Mouse (Mus musculus) hindbrain, embryonic 10.5 days (tissue): ENCODE measurements at regions not wholly inside any gene's neighbourhood (a gene's known extent, or its start where the extent isn't known, plus 50 kb on each side); places are given as distances from the start of the nearest gene placed in this dataset.
"Not testable (repeated sequence)": the region's sequence is repeated elsewhere in the genome, so short reads cannot be mapped to it uniquely, and the experiment has no call there.

ENCODE experiments used
- DNase-seq: peaks from one replicate; pipeline ENCODE4 v3.0.0-alpha.2; 2017; ENCODE audit warnings: low spot score
- H3K27ac ChIP-seq: fragments of 300-500 bp; sonication (generic); 2 replicates; pipeline ENCODE4 v1.5.1; 2016; ENCODE audit warnings: mild to moderate bottlenecking, moderate library complexity
- H3K27me3 ChIP-seq: fragments of 300-500 bp; sonication (generic); 2 replicates; pipeline ENCODE4 v1.6.1; 2016; ENCODE audit warnings: mild to moderate bottlenecking; ENCODE audit not compliant: poor library complexity, insufficient read depth, severe bottlenecking
- H3K36me3 ChIP-seq: fragments of 300-500 bp; sonication (generic); 2 replicates; pipeline ENCODE4 v1.6.1; 2016; ENCODE audit warnings: mild to moderate bottlenecking, moderate library complexity
- H3K4me1 ChIP-seq: fragments of 300-500 bp; sonication (generic); replicated peaks from 2 replicates; pipeline ENCODE4 v1.6.1; 2016; ENCODE audit warnings: mild to moderate bottlenecking
- H3K4me3 ChIP-seq: fragments of 300-500 bp; sonication (generic); 2 replicates; pipeline ENCODE4 v1.5.1; 2016; ENCODE audit warnings: mild to moderate bottlenecking, moderate library complexity
- H3K9me3 ChIP-seq: fragments of 300-500 bp; sonication (generic); 2 replicates; pipeline ENCODE4 v1.6.1; 2016; ENCODE audit warnings: mild to moderate bottlenecking, moderate library complexity
- WGBS: fragments of 180-500 bp; shearing (Covaris S2); methylation state at CpG from one replicate; pipeline ENCODE4 v1.1.7; 2016; 5-methylcytosine and 5-hydroxymethylcytosine counted together

DNA sequence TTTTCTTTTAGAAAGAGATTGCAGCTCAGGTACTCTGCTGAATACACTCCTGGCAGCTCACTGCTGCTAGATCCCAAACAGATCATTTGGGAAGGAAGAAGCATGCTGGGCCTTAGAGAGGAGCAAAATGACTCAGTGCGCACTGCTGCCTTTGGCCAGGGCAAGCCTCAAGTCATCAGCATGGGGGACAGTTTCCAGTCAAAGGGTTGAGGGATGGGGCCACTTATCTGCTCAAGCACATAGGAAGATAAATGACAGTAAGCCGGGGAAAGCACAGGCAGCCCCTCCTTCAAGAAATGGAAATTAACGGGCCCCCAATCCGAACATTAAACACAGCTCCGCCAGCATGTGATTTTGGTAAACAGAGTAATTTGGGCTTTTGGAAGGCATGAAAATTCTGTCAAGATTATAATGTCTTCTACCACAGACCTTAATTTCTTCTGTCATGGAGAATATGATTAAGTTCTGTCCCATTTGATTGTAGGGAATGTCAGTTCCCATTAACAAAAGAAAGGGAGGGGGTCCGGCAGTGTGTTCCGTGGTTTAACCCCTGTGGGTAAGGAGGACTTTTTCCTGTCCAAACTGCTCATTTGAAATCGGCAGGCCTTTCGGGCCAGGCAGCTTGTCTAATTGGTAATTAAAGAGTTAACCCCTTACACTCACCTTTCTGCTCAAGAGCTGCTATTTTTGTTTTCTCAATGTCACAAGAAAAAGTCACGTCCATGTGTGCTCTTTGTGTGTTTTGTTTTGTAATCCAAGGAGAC is 199.3 kb downstream of the Dhx15 start:
- Histone ChIP-seq H3K4me3 (0 out of 2 replicates have a peak overlapping the region, but pooled peaks have one; percentile 20), H3K27ac (no peak overlapping the region), H3K36me3 (no peaks in the 10 kb centered on the region), H3K27me3 (no peaks in the 10 kb centered on the region), H3K9me3 (no peaks in the 10 kb centered on the region), H3K4me1 (peaks cover 18% of the 10 kb centered on the region)
- 11% methylated on average over 10 of the region's 10 CpGs for WGBS
- no peak for DNase-seq

DNA sequence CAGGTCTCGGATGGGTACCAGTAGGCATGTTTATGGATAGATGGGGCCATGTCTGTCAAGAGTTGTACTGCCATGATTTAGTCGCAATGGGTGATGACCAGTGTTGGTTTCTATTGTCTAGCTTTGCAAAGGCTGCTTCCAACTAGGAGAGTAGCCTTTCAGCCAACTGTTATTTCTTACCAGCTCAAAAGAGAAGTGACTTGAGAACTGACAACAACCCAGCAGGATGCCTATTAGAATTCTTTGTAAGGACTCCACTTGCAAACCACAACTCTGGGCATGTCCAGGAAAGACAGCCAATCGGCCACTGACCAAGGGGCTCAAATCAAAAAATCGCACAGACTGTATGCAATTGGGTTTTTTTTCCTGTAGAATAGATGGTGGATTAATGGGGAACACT is 200.9 kb downstream of the Dhx15 start:
- H3K27me3 ChIP-seq: no peaks in the 10 kb centered on the region
- no peaks in the 10 kb centered on the region for H3K36me3 ChIP-seq
- H3K27ac ChIP-seq: no peak overlapping the region
- no peak for DNase-seq
- H3K4me1 ChIP-seq: peaks cover 18% of the 10 kb centered on the region
- WGBS: 26% methylated on average over 4 of the region's 4 CpGs
- H3K9me3 ChIP-seq: no peaks in the 10 kb centered on the region
- H3K4me3 ChIP-seq: no peak overlapping the region

DNA sequence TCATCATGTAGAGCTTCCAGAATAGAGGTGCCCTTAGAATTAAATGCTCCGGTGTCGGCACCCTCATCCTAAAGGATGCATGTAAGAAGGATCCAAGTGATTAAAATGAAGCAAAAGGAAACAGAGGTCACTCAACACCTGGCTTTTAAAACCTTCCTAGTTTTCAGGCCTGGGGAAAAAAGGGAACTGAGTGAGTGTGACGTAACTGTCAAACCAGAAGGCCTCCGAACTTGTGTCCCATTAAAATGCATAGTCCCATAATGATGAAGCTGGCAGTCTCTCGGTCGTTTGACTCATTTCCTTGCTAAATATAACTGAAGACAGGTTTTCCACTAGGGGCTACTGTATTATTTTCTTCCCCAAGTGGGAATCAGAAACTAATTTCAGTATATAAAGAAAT is 201.4 kb downstream of the Dhx15 start:
- no peak overlapping the region for H3K4me3 ChIP-seq
- no peak overlapping the region for H3K27ac ChIP-seq
- 73% methylated on average over 6 of the region's 6 CpGs for WGBS
- no peak for DNase-seq
- no peaks in the 10 kb centered on the region for H3K9me3 ChIP-seq
- no peaks in the 10 kb centered on the region for H3K27me3 ChIP-seq
- peaks cover 18% of the 10 kb centered on the region for H3K4me1 ChIP-seq
- no peaks in the 10 kb centered on the region for H3K36me3 ChIP-seq

DNA sequence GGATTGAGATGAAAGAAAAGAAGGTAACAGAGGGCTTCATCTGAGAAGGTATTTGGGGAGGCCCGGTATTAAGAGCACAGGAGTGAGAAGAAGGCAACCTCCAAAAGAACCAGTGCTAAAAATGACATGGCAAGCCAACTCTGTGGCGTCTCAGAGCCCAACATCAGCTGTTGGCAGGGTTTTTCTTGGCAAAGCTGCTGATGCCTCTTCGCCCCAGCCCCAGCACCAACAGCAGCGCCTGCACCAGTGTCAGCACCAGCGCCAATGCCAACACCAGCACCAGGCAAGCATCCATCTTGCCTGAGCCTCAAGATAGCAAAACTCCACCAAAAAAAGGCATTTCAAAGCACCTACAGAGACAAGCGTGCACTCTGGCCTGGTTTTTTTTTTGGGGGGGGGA is 205.3 kb downstream of the Dhx15 start:
- DNase-seq: no peak
- Histone ChIP-seq H3K27ac (no peak overlapping the region), H3K4me3 (no peak overlapping the region), H3K4me1 (peaks cover 4% of the 10 kb centered on the region; the same call in 1 of the 2 replicates), H3K27me3 (no peaks in the 10 kb centered on the region), H3K36me3 (no peaks in the 10 kb centered on the region), H3K9me3 (no peaks in the 10 kb centered on the region)
- WGBS: 92% methylated on average over 6 of the region's 6 CpGs

DNA sequence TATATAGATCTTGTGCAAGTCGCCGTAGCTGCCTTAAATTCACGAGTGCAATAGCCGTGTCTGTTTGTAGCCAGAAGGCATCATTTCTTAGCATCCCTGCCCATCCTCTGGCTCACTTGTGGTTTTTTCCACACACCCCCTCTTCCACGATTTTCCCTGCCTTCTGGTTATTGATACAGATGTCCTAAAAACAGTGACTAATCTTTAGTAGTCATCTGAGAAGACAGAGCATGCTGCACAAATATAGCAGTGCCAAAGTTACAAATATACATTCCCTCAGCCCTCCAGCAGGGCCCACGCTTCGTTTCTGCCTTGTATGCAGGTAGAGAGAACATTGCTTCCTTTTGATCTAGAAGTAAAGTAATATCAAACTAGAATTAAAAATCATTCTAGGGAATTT is 207.5 kb downstream of the Dhx15 start:
- Histone ChIP-seq H3K27ac (no peak overlapping the region), H3K36me3 (no peaks in the 10 kb centered on the region), H3K27me3 (no peaks in the 10 kb centered on the region), H3K4me3 (no peak overlapping the region), H3K9me3 (no peaks in the 10 kb centered on the region), H3K4me1 (no peaks in the 10 kb centered on the region)
- 92% methylated on average over 7 of the region's 7 CpGs for WGBS
- DNase-seq: no peak

DNA sequence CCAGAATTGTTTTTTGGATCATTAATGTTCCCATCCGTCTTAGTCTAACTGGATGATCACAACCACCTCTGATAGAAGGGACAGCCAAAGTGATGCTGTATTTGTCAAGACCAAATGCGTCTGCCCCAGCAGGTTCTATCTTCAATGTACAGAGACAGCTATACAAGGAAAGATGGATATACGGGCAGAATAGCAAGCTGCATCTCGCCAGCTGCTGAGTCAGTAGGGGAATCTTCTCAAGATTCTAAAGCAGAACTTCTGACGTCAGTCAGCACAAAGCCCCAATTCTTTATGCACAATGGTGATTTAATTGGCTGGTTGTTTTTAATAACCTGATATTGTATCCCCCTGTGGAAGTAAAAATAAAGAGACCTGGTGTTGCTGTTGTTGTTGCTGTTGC is 209.4 kb downstream of the Dhx15 start:
- Histone ChIP-seq H3K36me3 (no peaks in the 10 kb centered on the region), H3K27ac (no peak overlapping the region), H3K4me1 (no peaks in the 10 kb centered on the region), H3K9me3 (no peaks in the 10 kb centered on the region), H3K27me3 (no peaks in the 10 kb centered on the region), H3K4me3 (no peak overlapping the region)
- no peak for DNase-seq
- WGBS: 69% methylated on average over 5 of the region's 5 CpGs

DNA sequence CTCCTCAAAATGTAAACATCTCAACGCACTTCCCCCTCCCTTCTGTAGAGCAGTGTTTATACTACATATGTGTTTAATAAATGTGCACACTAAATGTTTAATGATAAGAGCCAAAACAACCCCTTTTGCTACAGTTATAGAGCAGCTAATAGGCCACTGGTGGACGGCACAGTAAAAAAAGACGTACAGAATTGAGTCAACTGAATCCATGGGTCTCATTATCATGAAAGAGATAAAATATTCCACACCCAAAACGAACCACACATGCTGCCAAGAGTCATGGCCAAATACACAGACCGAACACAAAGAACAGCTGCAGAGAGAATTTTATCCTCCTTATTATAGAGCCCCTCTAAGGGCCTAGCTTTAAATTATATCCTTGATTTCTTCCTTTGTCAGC is 237.8 kb downstream of the Dhx15 start:
- Histone ChIP-seq H3K27ac (no peak overlapping the region), H3K4me1 (no peaks in the 10 kb centered on the region), H3K27me3 (no peaks in the 10 kb centered on the region), H3K36me3 (no peaks in the 10 kb centered on the region), H3K9me3 (no peaks in the 10 kb centered on the region), H3K4me3 (no peak overlapping the region)
- no peak for DNase-seq
- WGBS: 88% methylated on average over 5 of the region's 5 CpGs

DNA sequence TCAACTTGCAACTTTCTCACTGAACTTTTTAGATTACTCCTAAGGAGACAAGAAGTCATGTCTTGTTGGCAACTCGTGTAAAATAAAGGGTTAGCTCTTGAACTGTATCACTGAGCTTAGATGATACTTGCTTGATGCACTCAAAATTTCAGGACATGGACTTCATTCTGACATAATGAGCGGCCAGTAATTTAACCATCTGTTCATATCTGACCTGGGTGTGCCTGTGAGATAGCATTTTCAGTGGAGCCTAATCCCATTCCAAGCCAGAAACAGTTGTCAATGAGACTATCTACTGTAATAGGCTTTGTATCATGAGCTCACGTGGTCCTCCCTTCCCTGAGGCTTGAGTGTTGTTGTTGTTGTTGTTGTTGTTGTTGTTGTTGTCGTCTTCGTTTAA is 240.3 kb downstream of the Dhx15 start:
- no peaks in the 10 kb centered on the region for H3K9me3 ChIP-seq
- H3K36me3 ChIP-seq: no peaks in the 10 kb centered on the region
- no peaks in the 10 kb centered on the region for H3K4me1 ChIP-seq
- no peak overlapping the region for H3K4me3 ChIP-seq
- H3K27me3 ChIP-seq: no peaks in the 10 kb centered on the region
- no peak for DNase-seq
- H3K27ac ChIP-seq: no peak overlapping the region
- 88% methylated on average over 5 of the region's 5 CpGs for WGBS

DNA sequence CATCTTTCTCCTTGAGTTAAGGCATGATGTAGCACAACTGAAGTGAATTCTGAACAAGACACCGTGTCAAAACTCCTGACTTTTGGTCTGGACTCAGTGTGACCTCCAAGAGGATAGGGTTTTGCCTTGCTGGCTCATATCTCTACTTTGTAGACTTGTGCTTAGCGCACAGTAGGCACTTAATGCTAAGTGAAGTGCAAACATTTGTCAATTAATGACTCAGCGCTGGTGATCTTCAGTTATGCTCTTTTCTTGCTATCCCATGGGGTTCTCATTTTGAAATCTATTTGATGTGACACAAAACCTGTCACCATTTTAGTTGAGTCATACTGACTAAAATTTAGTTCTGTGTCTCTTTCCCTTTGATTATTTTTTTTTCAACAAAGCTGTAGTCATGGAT is 244.3 kb downstream of the Dhx15 start:
- Histone ChIP-seq H3K4me1 (no peaks in the 10 kb centered on the region), H3K9me3 (no peaks in the 10 kb centered on the region), H3K36me3 (no peaks in the 10 kb centered on the region), H3K27ac (no peak overlapping the region), H3K27me3 (no peaks in the 10 kb centered on the region), H3K4me3 (no peak overlapping the region)
- DNase-seq: no peak
- 93% methylated on average over 3 of the region's 3 CpGs for WGBS

DNA sequence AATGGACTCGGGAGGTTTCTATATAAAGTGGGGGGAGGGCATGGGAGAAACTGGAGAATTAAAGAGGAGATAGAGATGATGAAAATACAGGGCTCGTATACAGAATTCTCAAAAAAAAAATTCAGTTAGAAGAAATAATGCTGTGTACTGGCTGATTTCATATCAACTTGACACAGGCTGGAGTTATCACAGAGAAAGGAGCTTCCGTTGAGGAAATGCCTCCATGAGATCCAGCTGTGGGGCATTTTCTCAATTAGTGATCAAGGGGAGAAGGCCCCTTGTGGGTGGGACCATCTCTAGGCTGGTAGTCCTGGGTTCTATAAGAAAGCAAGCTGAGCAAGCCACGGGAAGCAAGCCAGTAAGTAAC is 248.4 kb downstream of the Dhx15 start:
- 63% methylated on average over 4 of the region's 4 CpGs for WGBS
- not testable (repeated sequence) for H3K4me1 ChIP-seq, H3K9me3 ChIP-seq, H3K36me3 ChIP-seq, H3K4me3 ChIP-seq, H3K27ac ChIP-seq, DNase-seq, H3K27me3 ChIP-seq

DNA sequence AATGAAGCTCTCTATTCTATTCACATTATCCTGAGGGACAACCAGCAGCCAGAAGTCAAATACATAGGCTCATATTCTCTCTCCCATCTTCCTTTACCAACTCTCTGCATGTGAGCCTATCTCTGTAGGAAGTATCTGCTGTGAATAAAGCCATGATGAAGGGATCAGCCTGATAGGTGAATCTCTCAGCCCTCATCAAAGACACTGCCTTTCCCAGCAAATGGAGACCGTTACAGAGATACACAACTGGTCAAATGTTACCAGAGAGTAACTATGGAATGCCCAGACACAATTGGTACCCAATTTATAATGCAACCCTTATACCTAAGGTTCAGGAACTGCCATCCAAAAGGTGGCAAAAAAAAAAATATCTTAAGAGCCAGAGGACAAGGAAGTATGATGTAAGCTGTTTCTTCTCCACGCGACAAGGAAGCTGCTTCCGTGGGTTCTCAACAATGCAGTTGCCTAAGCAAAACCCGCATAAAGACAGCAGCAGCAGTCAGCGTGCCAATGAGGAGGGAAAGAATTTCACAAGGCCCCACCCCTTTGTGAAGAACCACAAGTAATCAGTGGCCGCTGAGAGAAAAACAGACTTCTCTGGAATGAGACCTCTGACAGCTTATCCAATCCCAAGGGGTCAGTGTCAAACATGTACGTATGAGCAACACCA is 248.9 kb downstream of the Dhx15 start:
- Histone ChIP-seq H3K27ac (no peak overlapping the region), H3K36me3 (no peaks in the 10 kb centered on the region), H3K9me3 (no peaks in the 10 kb centered on the region), H3K27me3 (no peaks in the 10 kb centered on the region), H3K4me3 (no peak overlapping the region), H3K4me1 (peaks cover under 1% of the 10 kb centered on the region; the same call in 1 of the 2 replicates)
- WGBS: 57% methylated on average over 8 of the region's 8 CpGs
- no peak for DNase-seq

DNA sequence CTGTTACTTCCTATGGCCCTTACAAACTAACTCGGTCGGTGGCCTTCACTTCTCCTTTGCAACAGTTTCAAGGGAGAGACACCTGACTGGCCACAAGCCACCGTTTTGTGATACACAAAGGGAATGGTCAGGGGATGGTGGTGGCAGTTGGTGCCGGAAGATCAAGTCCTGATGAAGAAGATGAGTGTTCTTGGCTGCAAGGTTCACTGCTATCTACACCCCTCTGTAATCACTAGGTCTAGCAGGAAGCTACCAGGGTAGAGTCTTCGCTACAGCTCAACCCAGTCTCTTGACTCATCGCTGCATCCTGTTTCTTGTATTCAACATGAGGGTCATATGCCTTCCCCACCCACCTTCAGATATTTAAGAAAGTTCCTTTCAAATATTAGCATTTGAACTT is 251.5 kb downstream of the Dhx15 start:
- Histone ChIP-seq H3K4me3 (no peak overlapping the region), H3K36me3 (no peaks in the 10 kb centered on the region), H3K4me1 (peaks cover 7% of the 10 kb centered on the region; the same call in 1 of the 2 replicates), H3K27ac (no peak overlapping the region), H3K27me3 (no peaks in the 10 kb centered on the region), H3K9me3 (no peaks in the 10 kb centered on the region)
- DNase-seq: no peak
- WGBS: 94% methylated on average over 6 of the region's 6 CpGs

DNA sequence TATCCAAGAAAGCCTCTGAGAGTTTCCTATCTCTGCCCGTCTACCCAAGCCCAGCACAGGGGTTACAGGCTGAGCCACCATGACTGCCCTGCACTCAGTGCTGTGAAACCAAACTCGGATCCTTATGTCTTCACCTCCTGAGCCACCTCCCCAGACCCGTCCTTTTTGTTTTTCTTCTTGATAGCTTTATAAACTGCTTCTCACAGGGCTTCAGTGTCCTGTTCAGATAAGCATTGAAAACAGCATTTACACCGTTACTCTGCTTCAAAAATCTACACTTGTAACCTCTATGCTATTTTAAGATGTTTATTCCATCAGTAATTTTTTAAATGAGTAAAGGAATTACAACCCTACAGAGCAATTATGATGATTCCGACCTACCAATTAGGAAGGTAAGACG is 253.0 kb downstream of the Dhx15 start:
- DNase-seq: no peak
- H3K9me3 ChIP-seq: no peaks in the 10 kb centered on the region

More for the DNA sequence above, 253.0 kb downstream of the Dhx15 start:
- Histone ChIP-seq H3K4me1 (peaks cover 7% of the 10 kb centered on the region; the same call in 1 of the 2 replicates), H3K27me3 (no peaks in the 10 kb centered on the region), H3K36me3 (no peaks in the 10 kb centered on the region), H3K27ac (no peak overlapping the region), H3K4me3 (no peak overlapping the region)
- WGBS: 89% methylated on average over 6 of the region's 6 CpGs
